Mouse (Mus musculus) limb, embryonic 14.5 days (tissue): ENCODE data around the gene Prune2. TPM values are rescaled to one million over a fixed set of nuclear protein-coding genes. Genes with fewer than 3 reads are reported as not detected.
A peak's percentile ranks its signal among the peaks of the same experiment; 100 is the strongest.

Experiments
- ATAC-seq: fragments of 200-750 bp; cut with Nextera tagmentation; 2 replicates; pipeline ENCODE4 v1.8.0; 2017; ENCODE audit warnings: low read depth, moderate number of reproducible peaks, moderate TSS enrichment; ENCODE audit not compliant: low FRiP score
- DNase-seq: peaks from one replicate; pipeline ENCODE4 v3.0.0-alpha.2; 2015; ENCODE audit warnings: low spot score
- H3K27ac ChIP-seq: fragments of 300-500 bp; sonication (generic); replicated peaks from 2 replicates; pipeline ENCODE4 v1.5.1; 2014; ENCODE audit warnings: low read depth, mild to moderate bottlenecking, low read length, moderate library complexity, mixed read lengths
- H3K27me3 ChIP-seq: fragments of 300-500 bp; sonication (generic); 2 replicates; pipeline ENCODE4 v1.6.1; 2014; ENCODE audit warnings: low read length, mixed read lengths; ENCODE audit not compliant: control insufficient read depth, insufficient read depth
- H3K36me3 ChIP-seq: fragments of 300-500 bp; sonication (generic); 2 replicates; pipeline ENCODE4 v1.6.1; 2014; ENCODE audit warnings: mild to moderate bottlenecking, low read length, moderate library complexity, mixed read lengths; ENCODE audit not compliant: control insufficient read depth, insufficient read depth
- H3K4me1 ChIP-seq: fragments of 300-500 bp; sonication (generic); 2 replicates; pipeline ENCODE4 v1.6.1; 2014; ENCODE audit warnings: antibody characterized with exemption, low read length, mixed read lengths; ENCODE audit not compliant: control insufficient read depth, insufficient read depth
- H3K4me2 ChIP-seq: fragments of 300-500 bp; sonication (generic); replicated peaks from 2 replicates; pipeline ENCODE4 v1.6.1; 2014; ENCODE audit warnings: low read depth, mild to moderate bottlenecking, low read length, moderate library complexity; ENCODE audit not compliant: severe bottlenecking
- H3K4me3 ChIP-seq: fragments of 300-500 bp; sonication (generic); replicated peaks from 2 replicates; pipeline ENCODE4 v1.5.1; 2014; ENCODE audit warnings: low read length
- H3K9ac ChIP-seq: fragments of 300-500 bp; sonication (generic); 2 replicates; pipeline ENCODE4 v1.6.1; 2014; ENCODE audit warnings: mild to moderate bottlenecking, low read depth, low read length, moderate library complexity; ENCODE audit not compliant: severe bottlenecking
- H3K9me3 ChIP-seq: fragments of 300-500 bp; sonication (generic); 2 replicates; pipeline ENCODE4 v1.6.1; 2016; ENCODE audit warnings: low read length; ENCODE audit not compliant: control insufficient read depth
- POLR2A ChIP-seq: fragments of 200-500 bp; IDR thresholded peaks from 2 replicates; pipeline ENCODE4 v1.8.0; 2012; ENCODE audit warnings: inconsistent platforms, mild to moderate bottlenecking, moderate library complexity, borderline replicate concordance; ENCODE audit not compliant: insufficient read depth, insufficient read length; ENCODE audit errors: extremely low read depth
- WGBS: fragments of 180-500 bp; shearing (Covaris S2); extraction: QIAGEN DNeasy Blood & Tissue Kit; methylation state at CpG from one replicate; pipeline ENCODE4 v1.1.7; 2014; 5-methylcytosine and 5-hydroxymethylcytosine counted together
- polyA plus RNA-seq, 2 experiments: library from polyadenylated mRNA; depleted of rRNA in 1 of 2; stranded (reverse) in 1 of 2; unstranded in 1 of 2; fragments of >200 nt; fragmentation: Nextera tagmentation in 1 of 2; extraction: Ambion mirVana in 1 of 2; gene quantifications; 2 replicates each; pipeline versions ENCODE4 v1.2.1 to v1.2.3; 2012 to 2014

The Prune2 gene
- polyA plus RNA-seq, 2 experiments: 2.1 to 2.3 TPM

DNA sequence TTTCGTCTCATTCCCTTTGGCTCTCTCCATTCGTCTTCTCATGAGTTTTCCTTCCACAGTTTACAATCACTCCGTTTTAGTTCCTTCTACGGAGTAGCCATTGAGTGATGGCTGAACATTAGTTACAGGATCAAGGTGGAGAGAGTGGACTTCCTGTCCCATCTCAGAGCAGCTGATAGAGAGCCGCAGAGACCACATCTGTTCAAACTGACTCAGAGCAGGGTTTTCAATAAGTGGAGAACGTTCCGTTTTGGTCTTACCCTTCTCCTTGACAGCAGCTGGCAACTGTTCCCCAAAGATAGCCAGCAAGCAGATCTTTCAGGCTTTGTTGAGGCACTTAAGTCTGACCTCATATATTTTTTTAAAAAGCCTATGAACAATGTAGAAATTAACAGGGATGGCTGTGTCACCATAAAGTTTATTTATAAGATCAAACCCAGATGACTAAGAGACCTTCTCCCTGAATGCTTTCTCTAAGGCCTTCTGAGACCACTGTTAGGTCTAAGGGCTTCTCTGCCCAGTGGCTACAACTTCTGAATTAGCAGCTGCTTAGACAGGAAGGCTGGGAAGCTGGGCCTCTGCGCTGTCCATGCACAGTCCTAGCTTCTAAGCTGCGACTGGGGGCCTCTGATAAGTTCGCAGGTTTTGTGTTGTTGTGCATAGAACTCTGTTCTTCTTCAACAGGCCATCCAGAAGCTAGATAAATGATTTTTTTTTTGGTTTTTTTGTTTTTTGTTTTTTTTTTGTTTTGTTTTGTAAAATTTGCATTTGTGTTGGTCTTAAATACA, 58.6 kb downstream of the Prune2 start:
- Histone ChIP-seq H3K4me1 (peaks cover 5% of the 10 kb centered on the region; the same call in 1 of the 2 replicates), H3K9ac (no peak overlapping the region), H3K27me3 (no peaks in the 10 kb centered on the region), H3K4me3 (no peak overlapping the region), H3K27ac (no peak overlapping the region), H3K36me3 (no peaks in the 10 kb centered on the region), H3K4me2 (no peak overlapping the region), H3K9me3 (no peaks in the 10 kb centered on the region)
- no peak for TF ChIP-seq POLR2A
- DNase-seq: no peak
- ATAC-seq: no peak
- WGBS: 75% methylated on average over 10 of the region's 10 CpGs

DNA sequence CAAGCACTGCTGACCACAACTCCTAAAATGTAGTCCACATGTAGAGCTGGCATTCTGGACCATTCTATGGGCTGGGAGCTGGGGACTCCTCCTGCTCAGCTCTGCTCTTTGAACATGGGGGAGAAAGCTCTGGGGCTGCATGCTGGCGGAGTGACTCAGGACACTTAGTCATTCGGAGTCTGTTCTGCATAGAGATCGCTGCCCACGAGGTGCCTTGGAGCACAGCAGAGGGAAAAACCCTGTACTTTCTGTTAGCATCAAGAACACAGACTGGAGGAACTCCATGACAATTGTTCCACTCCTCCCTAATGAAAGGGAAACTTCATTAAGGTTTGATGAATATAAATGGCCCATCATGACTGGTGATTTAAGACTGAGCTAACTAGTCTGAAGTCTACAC, 68.8 kb downstream of the Prune2 start:
- Histone ChIP-seq H3K4me3 (no peak overlapping the region), H3K4me2 (no peak overlapping the region), H3K4me1 (no peaks in the 10 kb centered on the region), H3K27ac (no peak overlapping the region), H3K36me3 (no peaks in the 10 kb centered on the region), H3K9me3 (no peaks in the 10 kb centered on the region), H3K9ac (no peak overlapping the region), H3K27me3 (no peaks in the 10 kb centered on the region)
- DNase-seq (no peak), ATAC-seq (no peak)
- TF ChIP-seq POLR2A: no peak
- 76% methylated on average over 4 of the region's 4 CpGs for WGBS

DNA sequence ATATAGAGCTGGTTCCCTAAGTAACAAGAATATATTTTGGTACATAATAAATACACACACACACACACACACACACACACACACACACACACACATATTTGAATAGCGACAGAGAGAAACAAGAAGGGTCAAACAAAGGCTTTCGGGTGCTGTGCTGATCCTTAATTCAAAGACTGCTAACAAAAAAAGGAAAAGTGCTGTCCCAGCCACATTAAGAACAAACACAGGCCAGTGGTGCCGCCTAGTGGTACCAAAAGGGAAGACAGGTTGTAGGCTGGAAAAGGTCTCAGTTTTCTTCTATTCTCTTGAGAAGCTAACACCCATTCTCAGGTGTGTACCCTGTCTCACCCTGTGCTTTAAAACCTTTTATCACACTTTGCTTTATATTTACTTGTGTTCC, 74.4 kb downstream of the Prune2 start:
- 17% methylated on average over 3 of the region's 3 CpGs for WGBS
- Histone ChIP-seq H3K4me3 (no peak overlapping the region), H3K36me3 (no peaks in the 10 kb centered on the region), H3K27me3 (no peaks in the 10 kb centered on the region), H3K9ac (no peak overlapping the region), H3K9me3 (no peaks in the 10 kb centered on the region), H3K4me1 (no peaks in the 10 kb centered on the region), H3K27ac (no peak overlapping the region), H3K4me2 (no peak overlapping the region)
- TF ChIP-seq POLR2A: no peak
- no peak for ATAC-seq
- DNase-seq: peak; percentile 59

DNA sequence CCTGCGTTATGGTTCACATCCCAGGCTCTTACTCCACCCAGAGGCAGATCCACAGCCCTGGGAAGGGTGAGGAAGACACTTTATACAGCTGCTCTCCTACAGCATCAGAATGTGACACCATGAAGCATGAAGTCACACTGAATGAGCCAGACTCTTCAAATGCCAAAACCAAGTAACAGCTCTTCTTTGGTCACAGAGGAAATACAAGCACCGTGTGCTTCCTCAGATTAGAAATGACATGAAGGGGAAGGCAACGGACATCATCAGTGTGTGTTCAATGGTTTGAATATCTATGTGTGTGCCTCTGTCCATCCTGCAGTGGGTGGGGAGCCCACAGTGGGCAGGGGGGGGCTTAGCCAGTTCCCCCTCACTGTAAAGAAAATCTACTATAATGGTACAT, 76.4 kb downstream of the Prune2 start:
- 88% methylated on average over 3 of the region's 3 CpGs for WGBS
- Histone ChIP-seq H3K36me3 (no peaks in the 10 kb centered on the region), H3K4me1 (no peaks in the 10 kb centered on the region)

DNA sequence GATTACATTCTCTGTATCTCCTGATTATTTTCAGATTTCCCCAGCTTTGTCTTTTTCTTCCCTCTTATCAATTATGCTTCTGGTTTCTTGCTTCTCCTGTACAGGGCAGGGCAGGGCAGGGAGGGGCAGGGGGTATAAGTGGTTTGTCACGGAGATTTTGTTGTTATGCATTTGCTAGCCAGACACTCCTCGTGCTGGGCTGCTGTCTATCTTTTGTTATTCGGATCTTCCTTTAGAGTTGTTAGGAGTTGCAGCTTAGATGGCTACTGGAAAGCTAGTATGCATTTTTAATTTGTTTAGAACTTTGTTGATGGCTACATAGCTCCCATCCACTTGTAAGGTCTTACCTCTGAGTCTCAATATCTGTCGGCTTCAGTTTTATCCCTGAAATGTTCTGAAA, 91.0 kb downstream of the Prune2 start:
- DNase-seq: no peak
- Histone ChIP-seq H3K27me3 (no peaks in the 10 kb centered on the region), H3K36me3 (no peaks in the 10 kb centered on the region), H3K27ac (no peak overlapping the region), H3K4me1 (no peaks in the 10 kb centered on the region), H3K4me2 (no peak overlapping the region), H3K9me3 (no peaks in the 10 kb centered on the region), H3K9ac (no peak overlapping the region), H3K4me3 (no peak overlapping the region)
- WGBS: 82% methylated on average over 4 of the region's 4 CpGs
- no peak for TF ChIP-seq POLR2A
- ATAC-seq: no peak

More for the DNA sequence above, 76.4 kb downstream of the Prune2 start:
- TF ChIP-seq POLR2A: no peak
- H3K9ac ChIP-seq: no peak overlapping the region
- ATAC-seq: no peak
- no peak overlapping the region for H3K4me3 ChIP-seq
- H3K27me3 ChIP-seq: no peaks in the 10 kb centered on the region
- H3K27ac ChIP-seq: no peak overlapping the region
- no peak for DNase-seq
- H3K4me2 ChIP-seq: no peak overlapping the region
- no peaks in the 10 kb centered on the region for H3K9me3 ChIP-seq
